Mouse (Mus musculus) neural tube, embryonic 13.5 days (tissue): ENCODE measurements around the gene Rps21. TPM values are rescaled to one million over a fixed set of nuclear protein-coding genes. Genes with fewer than 3 reads are reported as not detected.
A peak's percentile ranks its signal among the peaks of the same experiment; 100 is the strongest.

Source experiments
- ATAC-seq: fragments of 200-750 bp; cut with Nextera tagmentation; 2 replicates; pipeline ENCODE4 v1.8.0; 2017; ENCODE audit warnings: low read depth, mild to moderate bottlenecking, moderate TSS enrichment, moderate library complexity
- H3K27ac ChIP-seq: fragments of 300-500 bp; sonication (generic); replicated peaks from 2 replicates; pipeline ENCODE4 v1.5.1; 2015; ENCODE audit warnings: moderate library complexity, mild to moderate bottlenecking, inconsistent platforms
- H3K27me3 ChIP-seq: fragments of 300-500 bp; sonication (generic); 2 replicates; pipeline ENCODE4 v1.6.1; 2015; ENCODE audit warnings: mild to moderate bottlenecking, inconsistent platforms
- H3K36me3 ChIP-seq: fragments of 300-500 bp; sonication (generic); 2 replicates; pipeline ENCODE4 v1.6.1; 2015; ENCODE audit warnings: mild to moderate bottlenecking, inconsistent platforms
- H3K4me1 ChIP-seq: fragments of 300-500 bp; sonication (generic); replicated peaks from 2 replicates; pipeline ENCODE4 v1.6.1; 2015; ENCODE audit warnings: inconsistent platforms
- H3K4me2 ChIP-seq: fragments of 300-500 bp; sonication (generic); 2 replicates; pipeline ENCODE4 v1.6.1; 2015; ENCODE audit warnings: inconsistent platforms, mild to moderate bottlenecking, moderate library complexity
- H3K4me3 ChIP-seq: fragments of 300-500 bp; sonication (generic); 2 replicates; pipeline ENCODE4 v1.5.1; 2015; ENCODE audit warnings: mild to moderate bottlenecking, inconsistent platforms
- H3K9ac ChIP-seq: fragments of 300-500 bp; sonication (generic); 2 replicates; pipeline ENCODE4 v1.6.1; 2015; ENCODE audit warnings: moderate library complexity, mild to moderate bottlenecking, inconsistent platforms
- H3K9me3 ChIP-seq: fragments of 300-500 bp; sonication (generic); 2 replicates; pipeline ENCODE4 v1.6.1; 2016; ENCODE audit warnings: inconsistent platforms
- WGBS: fragments of 180-500 bp; shearing (Covaris S2); methylation state at CpG from one replicate; pipeline ENCODE4 v1.1.7; 2015; 5-methylcytosine and 5-hydroxymethylcytosine counted together
- polyA plus RNA-seq: library from polyadenylated mRNA; unstranded; fragments of >200 nt; fragmentation: Nextera tagmentation; extraction: Ambion mirVana; gene quantifications from 2 replicates; pipeline ENCODE4 v1.2.1, GENCODE M21; 2015

Rps21 gene
- polyA plus RNA-seq, 1 experiment from 2014 or later: 435 TPM

GRCm38 (mm10) chr2:180262441-180262840 is 5.3 kb downstream of the Rps21 start:
- H3K9ac ChIP-seq: no peak overlapping the region
- H3K4me2 ChIP-seq: no peak overlapping the region
- no peak overlapping the region; the same call in 1 of the 2 replicates for H3K27ac ChIP-seq
- no peak overlapping the region for H3K4me3 ChIP-seq
- H3K27me3 ChIP-seq: no peaks in the 10 kb centered on the region
- H3K4me1 ChIP-seq: peaks cover 16% of the 10 kb centered on the region
- H3K36me3 ChIP-seq: peaks cover 70% of the 10 kb centered on the region
- no peak for ATAC-seq
- H3K9me3 ChIP-seq: no peaks in the 10 kb centered on the region
- WGBS: 67% methylated on average over 3 of the region's 3 CpGs

GRCm38 (mm10) chr2:180262891-180263290 is 5.7 kb downstream of the Rps21 start:
- Histone ChIP-seq H3K27ac (no peak overlapping the region; the same call in 1 of the 2 replicates), H3K9me3 (no peaks in the 10 kb centered on the region), H3K4me2 (no peak overlapping the region), H3K4me1 (peaks cover 16% of the 10 kb centered on the region), H3K9ac (no peak overlapping the region), H3K36me3 (peaks cover 70% of the 10 kb centered on the region), H3K4me3 (no peak overlapping the region), H3K27me3 (no peaks in the 10 kb centered on the region)
- 88% methylated on average over 10 of the region's 10 CpGs for WGBS
- no peak for ATAC-seq

DNA sequence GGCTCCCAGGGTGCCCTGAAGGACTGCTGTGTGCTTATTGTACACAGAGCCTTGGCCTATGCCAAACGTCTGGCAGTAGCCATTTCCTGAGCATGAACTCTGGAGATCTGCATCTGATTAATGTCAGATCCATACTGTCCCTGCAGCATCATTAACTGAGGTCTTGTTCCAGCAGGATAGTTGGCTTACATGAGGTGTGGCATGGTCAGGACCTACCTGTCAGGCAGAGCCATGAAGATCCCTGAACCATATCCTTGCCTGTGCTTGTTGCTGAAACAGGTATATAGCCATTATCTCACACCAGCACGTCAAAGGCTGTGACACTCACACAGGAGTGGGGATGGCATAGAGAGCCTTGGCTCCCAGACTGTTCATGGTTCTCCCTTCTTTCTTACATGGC is 10.8 kb downstream of the Rps21 start:
- H3K4me1 ChIP-seq: peaks cover 46% of the 10 kb centered on the region
- H3K27me3 ChIP-seq: no peaks in the 10 kb centered on the region
- H3K27ac ChIP-seq: no peak overlapping the region
- H3K9ac ChIP-seq: no peak overlapping the region
- H3K4me3 ChIP-seq: no peak overlapping the region
- no peak overlapping the region for H3K4me2 ChIP-seq
- WGBS: 58% methylated on average over 2 of the region's 2 CpGs
- no peak for ATAC-seq
- H3K9me3 ChIP-seq: no peaks in the 10 kb centered on the region
- peaks cover 31% of the 10 kb centered on the region for H3K36me3 ChIP-seq

DNA sequence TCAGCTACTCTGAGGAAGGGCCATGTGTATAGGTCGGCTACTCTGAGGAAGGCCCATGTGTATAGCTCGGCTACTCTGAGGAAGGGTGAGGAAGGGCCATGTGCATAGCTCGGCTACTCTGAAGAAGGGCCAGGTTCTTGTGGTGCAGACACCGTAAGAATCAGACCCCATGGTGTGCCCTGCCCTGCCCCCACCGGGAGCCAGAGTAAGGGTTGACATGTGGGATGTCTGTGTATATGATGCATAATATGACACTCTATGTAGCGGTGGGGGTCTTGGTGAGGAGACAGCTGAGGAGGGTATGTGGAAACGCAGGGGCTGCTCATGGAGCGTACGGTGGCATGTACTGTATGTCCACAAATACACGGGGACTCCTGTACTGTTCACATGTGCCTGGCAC is 12.2 kb downstream of the Rps21 start:
- peaks cover 18% of the 10 kb centered on the region; the same call in 1 of the 2 replicates for H3K36me3 ChIP-seq
- WGBS: 96% methylated on average over 10 of the region's 10 CpGs
- H3K4me3 ChIP-seq: no peak overlapping the region
- peaks cover 51% of the 10 kb centered on the region for H3K4me1 ChIP-seq
- no peak overlapping the region for H3K9ac ChIP-seq
- no peak for ATAC-seq
- no peak overlapping the region for H3K27ac ChIP-seq
- H3K27me3 ChIP-seq: 0 out of 2 replicates have a peak, but pooled peaks cover 3% of the 10 kb centered on the region
- no peaks in the 10 kb centered on the region for H3K9me3 ChIP-seq
- H3K4me2 ChIP-seq: no peak overlapping the region

- Histone ChIP-seq H3K27me3 (peaks cover 9% of the 10 kb centered on the region), H3K9ac (peak overlapping the region; percentile 98), H3K4me3 (no peak overlapping the region), H3K4me2 (no peak overlapping the region), H3K27ac (no peak overlapping the region), H3K9me3 (no peaks in the 10 kb centered on the region), H3K4me1 (peaks cover 51% of the 10 kb centered on the region), H3K36me3 (peaks cover 18% of the 10 kb centered on the region; the same call in 1 of the 2 replicates)
- 58% methylated on average over 7 of the region's 7 CpGs for WGBS
- no peak for ATAC-seq
These were observed 13.5 kb downstream of the Rps21 start for GRCm38 (mm10) chr2:180270537-180271255.

DNA sequence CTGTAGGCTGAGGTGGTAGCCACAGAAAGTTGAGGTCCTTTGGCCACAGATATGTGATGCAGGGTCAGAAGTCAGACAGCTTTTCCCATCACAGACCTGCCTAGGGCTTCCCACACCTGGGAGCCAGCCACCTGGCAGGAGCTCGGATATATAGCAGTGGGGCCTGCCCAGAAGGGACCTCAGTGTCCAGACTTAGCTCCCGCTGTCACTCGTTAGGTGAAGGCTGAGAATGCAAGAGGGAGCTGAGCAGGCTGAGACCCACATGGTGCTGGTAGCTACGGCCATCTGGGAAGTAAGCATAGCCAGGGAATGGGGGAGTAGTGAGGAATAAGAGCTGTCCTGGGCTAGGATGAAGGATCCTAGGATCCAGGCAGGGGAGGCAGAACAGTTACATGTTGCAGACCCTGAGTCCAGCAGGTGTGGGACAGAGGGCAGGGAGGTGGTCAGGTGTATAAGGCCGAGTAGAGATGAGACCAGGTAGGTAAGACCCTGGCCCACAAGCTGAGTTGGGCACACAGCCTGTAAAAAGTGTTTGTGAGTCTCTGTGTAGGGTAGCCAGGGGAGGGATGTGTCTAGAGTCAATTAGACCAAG is 14.7 kb downstream of the Rps21 start:
- Histone ChIP-seq H3K27ac (no peak overlapping the region), H3K4me2 (peak overlapping the region; percentile 90), H3K36me3 (peaks cover 10% of the 10 kb centered on the region; the same call in 1 of the 2 replicates), H3K4me3 (peak overlapping the region; percentile 88), H3K4me1 (peaks cover 55% of the 10 kb centered on the region), H3K9ac (peak overlapping the region; percentile 98), H3K9me3 (no peaks in the 10 kb centered on the region), H3K27me3 (peaks cover 15% of the 10 kb centered on the region)
- 79% methylated on average over 5 of the region's 5 CpGs for WGBS
- no peak for ATAC-seq

DNA sequence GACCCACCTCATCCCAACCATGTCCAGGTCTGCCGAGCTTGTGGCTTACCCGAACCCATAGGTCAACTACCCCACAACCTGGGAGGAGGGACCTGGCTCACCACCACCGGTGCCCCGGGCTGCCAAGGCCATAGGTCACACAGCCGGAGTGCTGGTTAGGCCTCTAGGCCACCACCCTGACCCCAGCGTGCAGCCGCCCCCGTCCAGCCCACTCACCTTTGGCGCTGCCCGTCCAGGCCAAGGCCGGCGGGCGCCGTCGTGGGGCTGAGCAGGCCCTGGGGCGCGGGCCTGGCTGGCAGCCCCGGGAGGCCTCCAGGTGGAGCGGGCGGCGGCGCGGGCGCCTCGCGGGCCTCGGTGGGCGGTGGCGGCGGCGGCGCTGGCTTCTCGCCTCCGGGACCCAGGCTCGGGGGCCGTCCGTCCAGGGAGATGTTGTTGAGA is 15.7 kb downstream of the Rps21 start:
- H3K4me1 ChIP-seq: peaks cover 51% of the 10 kb centered on the region
- H3K36me3 ChIP-seq: peaks cover 8% of the 10 kb centered on the region; the same call in 1 of the 2 replicates
- H3K27ac ChIP-seq: peak overlapping the region; percentile 71
- H3K9ac ChIP-seq: peak overlapping the region; percentile 98
- H3K9me3 ChIP-seq: no peaks in the 10 kb centered on the region
- peaks cover 15% of the 10 kb centered on the region for H3K27me3 ChIP-seq
- H3K4me3 ChIP-seq: peak overlapping the region; percentile 88
- peak overlapping the region; percentile 90 for H3K4me2 ChIP-seq
- peak; percentile 36 for ATAC-seq
- WGBS: 1% methylated on average over 20 of the region's 37 CpGs

GRCm38 (mm10) chr2:180273394-180274244 is 16.4 kb downstream of the Rps21 start, which contains the start of gene Cables2:
Gene Cables2, minus strand, starts transcription at chr2:180273496.
- 6% methylated on average over 66 of the region's 68 CpGs for WGBS
- peak within 1 kb of the TSS; percentile 71 for H3K27ac ChIP-seq
- ATAC-seq: peak; percentile 95

GRCm38 (mm10) chr2:180274523-180274922 is 17.3 kb downstream of the Rps21 start:
- Histone ChIP-seq H3K27ac (no peak overlapping the region), H3K4me1 (peaks cover 38% of the 10 kb centered on the region), H3K4me3 (no peak overlapping the region), H3K4me2 (no peak overlapping the region), H3K9ac (no peak overlapping the region), H3K27me3 (peaks cover 15% of the 10 kb centered on the region), H3K36me3 (0 out of 2 replicates have a peak, but pooled peaks cover 8% of the 10 kb centered on the region), H3K9me3 (no peaks in the 10 kb centered on the region)
- 90% methylated on average over 2 of the region's 2 CpGs for WGBS
- ATAC-seq: no peak

More at GRCm38 (mm10) chr2:180273394-180274244, 16.4 kb downstream of the Rps21 start, which contains the start of gene Cables2:
- Histone ChIP-seq H3K9ac (peak within 1 kb of the TSS; percentile 98), H3K4me2 (peak within 1 kb of the TSS; percentile 90), H3K27me3 (peaks cover 15% of the 10 kb centered on the region), H3K9me3 (no peaks in the 10 kb centered on the region), H3K36me3 (0 out of 2 replicates have a peak, but pooled peaks cover 8% of the 10 kb centered on the region), H3K4me1 (peaks cover 44% of the 10 kb centered on the region), H3K4me3 (peak within 1 kb of the TSS; percentile 88)

DNA sequence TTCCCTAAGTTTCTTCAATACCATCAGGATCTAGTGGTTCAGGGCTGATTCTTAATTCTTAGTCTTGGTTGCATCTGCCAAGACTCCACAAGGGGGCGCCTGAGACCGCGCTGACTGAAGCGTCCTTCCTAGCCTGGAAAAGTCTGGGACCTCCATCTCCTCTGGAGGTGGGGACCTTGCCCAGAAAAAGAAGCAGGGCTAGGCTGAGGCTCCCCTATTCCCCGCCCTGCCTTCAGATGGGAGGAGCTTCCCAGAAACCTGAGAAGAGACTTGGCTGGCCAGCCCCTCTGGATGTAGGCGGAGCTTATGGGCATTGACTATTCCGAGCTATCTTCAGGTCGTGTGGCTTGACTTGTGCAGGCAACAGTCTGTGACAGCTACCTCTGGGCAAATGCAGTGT is 18.7 kb downstream of the Rps21 start:
- Histone ChIP-seq H3K4me3 (no peak overlapping the region), H3K4me1 (peaks cover 30% of the 10 kb centered on the region), H3K36me3 (no peaks in the 10 kb centered on the region), H3K27me3 (peaks cover 15% of the 10 kb centered on the region), H3K27ac (no peak overlapping the region), H3K9ac (no peak overlapping the region), H3K9me3 (no peaks in the 10 kb centered on the region), H3K4me2 (peak overlapping the region; percentile 21)
- 0 out of 2 replicates have a peak, but pooled peaks have one; percentile 10 for ATAC-seq
- WGBS: 2% methylated on average over 8 of the region's 8 CpGs

DNA sequence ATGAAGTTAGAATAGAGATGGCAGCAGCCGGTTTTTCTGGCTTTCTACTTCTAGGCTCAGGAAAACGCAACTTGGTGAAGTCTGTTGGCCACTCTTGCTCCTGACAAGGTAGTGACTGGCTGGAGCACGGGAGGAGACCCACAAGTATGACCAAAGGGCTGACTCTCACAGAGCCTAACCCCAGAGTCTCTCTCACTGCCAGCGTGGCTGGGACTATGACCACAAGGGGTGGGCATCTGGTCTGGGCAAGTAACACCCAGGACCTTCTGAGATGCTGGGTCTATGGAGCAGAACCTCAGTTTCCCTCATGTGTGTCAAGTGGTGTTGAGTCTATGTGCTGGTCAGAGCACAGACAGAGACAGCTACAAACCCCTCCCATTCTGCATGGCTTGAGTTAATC is 19.2 kb downstream of the Rps21 start:
- H3K4me1 ChIP-seq: peaks cover 24% of the 10 kb centered on the region
- no peak for ATAC-seq
- no peak overlapping the region for H3K4me3 ChIP-seq
- no peak overlapping the region for H3K4me2 ChIP-seq
- WGBS: 64% methylated on average over 4 of the region's 4 CpGs
- no peaks in the 10 kb centered on the region for H3K36me3 ChIP-seq
- H3K9me3 ChIP-seq: no peaks in the 10 kb centered on the region
- H3K27me3 ChIP-seq: peaks cover 15% of the 10 kb centered on the region
- H3K27ac ChIP-seq: no peak overlapping the region
- H3K9ac ChIP-seq: no peak overlapping the region
